In the genomic region with DNA sequence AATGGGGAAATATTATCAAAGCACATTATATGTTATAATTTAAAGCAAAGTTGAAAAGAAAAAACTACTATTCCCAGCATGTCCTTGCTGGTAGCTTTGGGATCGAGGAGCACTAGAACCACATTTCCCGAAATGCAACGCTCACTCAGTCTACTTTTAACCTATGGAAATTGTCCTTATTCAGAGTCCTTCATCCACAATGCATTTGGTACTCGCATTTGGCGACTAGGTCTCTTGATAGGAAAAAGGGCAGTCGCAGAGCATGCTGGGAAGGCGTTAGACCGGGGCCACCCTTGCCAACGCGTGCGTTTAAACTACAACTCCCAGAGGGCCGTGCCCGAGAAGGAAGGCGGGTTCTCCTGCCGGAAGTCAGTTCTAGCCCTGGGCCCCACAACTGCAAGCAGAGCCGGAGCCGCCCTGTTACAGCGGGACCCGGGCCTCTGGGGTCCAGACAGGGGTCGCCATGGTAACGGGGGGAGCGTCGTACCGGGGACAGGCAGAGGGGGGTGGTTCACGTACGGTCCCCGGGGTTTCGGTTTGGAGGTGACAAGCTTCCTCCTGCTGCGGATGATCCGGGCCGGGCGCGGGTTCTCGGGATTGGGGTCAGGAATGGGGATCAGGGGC, we compare ENCODE assay signal across 8 mouse cellular contexts. TPM values are rescaled to one million over a fixed set of nuclear protein-coding genes. Genes with fewer than 3 reads are reported as not detected.
A peak's percentile ranks its signal among the peaks of the same experiment; 100 is the strongest.
DNase-seq lines count a peak whose midpoint lies in the region; ATAC-seq and TF ChIP-seq lines count a peak whose summit lies in the region.

A gene (plus strand): TSS at position 338 of the 624 bp plus-strand sequence.

- TF ChIP-seq CTCF in cortical plate, adult 2 months (IDR thresholded peaks at IDR 0.05; ENCODE audit: extremely low read depth, insufficient read depth, low read length) = no peak

- peak within 1 kb of the TSS; percentile 65 for H3K4me3 ChIP-seq in cortical plate, adult 2 months (ENCODE audit: insufficient read depth, low read length)
- H3K4me3 ChIP-seq in megakaryocyte, embryonic 14.5 days (replicated peaks) = peak within 1 kb of the TSS; percentile 97

- H3K36me3 ChIP-seq in megakaryocyte, embryonic 14.5 days (replicated peaks; ENCODE audit: low read length) = peaks cover 30% of the 10 kb centered on the region

- H3K4me1 ChIP-seq in cortical plate, adult 2 months (ENCODE audit: control insufficient read depth, insufficient read depth, low read length) = peaks cover 4% of the 10 kb centered on the region
- peaks cover 55% of the 10 kb centered on the region for H3K4me1 ChIP-seq in megakaryocyte, embryonic 14.5 days

- peak; percentile 94 to 96 for DNase-seq in gastrocnemius, adult 8-10 months (ENCODE audit: low spot score in 2 of 2)
- DNase-seq in hindlimb bud, embryonic 11.5 days (ENCODE audit: extremely low spot score, low read depth, low spot score) = peak; percentile 97
- peak; percentile 92 to 98 for DNase-seq in left cerebral cortex, adult 8-10 months (ENCODE audit: low spot score in 2 of 2)
- peak; percentile 99 for DNase-seq in right cerebral cortex, postnatal 10 days (ENCODE audit: low spot score in 2 of 2)
- DNase-seq in urinary bladder, postnatal 25 days (ENCODE audit: low spot score) = peak; percentile 86

- H3K27ac ChIP-seq in cortical plate, adult 2 months (ENCODE audit: insufficient read depth, low read length) = no peak within 1 kb of the TSS; the same call in none of the 2 replicates

- peak; percentile 99 for ATAC-seq in activated CD4-positive, CD25-positive, alpha-beta regulatory T cell, adult 4 months

- H3K9me3 ChIP-seq in megakaryocyte, embryonic 14.5 days = no peaks in the 10 kb centered on the region

- peak; percentile 64 for TF ChIP-seq POLR2A in cortical plate, adult 2 months (IDR thresholded peaks at IDR 0.05; ENCODE audit: extremely low read depth, insufficient read depth, low read length)

- H3K27me3 ChIP-seq in megakaryocyte, embryonic 14.5 days (replicated peaks) = no peaks in the 10 kb centered on the region

RNA-seq across cellular contexts. Expression of the gene that starts here (rescaled TPM):
- polyA plus RNA-seq in activated CD4-positive, CD25-positive, alpha-beta regulatory T cell, adult 4 months (2017; shearing (Covaris generic)) = 100 to 1,000 TPM; 101 to 111 TPM
- 526 and 561 TPM in 2 replicates for polyA plus RNA-seq in cortical plate, adult 2 months (2012; rRNA removed)
- total RNA-seq in gastrocnemius, adult 8-10 months (2022) = 10 to 100 TPM; 37.0 to 54.4 (median 47.1) TPM
- 100 to 1,000 TPM; 244 to 255 (median 248) TPM for total RNA-seq in left cerebral cortex, adult 8-10 months (2022)
- polyA plus RNA-seq in megakaryocyte, embryonic 14.5 days (2012; ENCODE audit: insufficient read depth, low replicate concordance) = 1,190 and 1,969 TPM in 2 replicates

Comparison
In these comparisons a context has a peak if more than half of its experiments do, and no peak if none do; other contexts are left out.
1. RNA of the gene that starts here (total RNA-seq): 244 to 255 TPM in left cerebral cortex, adult 8-10 months; 37.0 to 54.4 TPM in gastrocnemius, adult 8-10 months; every median in the first group is over 4 times any median in the second.
2. Peak in every context shown above with its lines, with median percentiles within 50 percentile points of each other: DNase-seq.